Comparison of ENCODE assay signal across 9 mouse cellular contexts in genomic region chr4:141149116-141149515, GRCm38 (mm10). TPM values are rescaled to one million over a fixed set of nuclear protein-coding genes. Genes with fewer than 3 reads are reported as not detected.
DNase-seq lines count a peak whose midpoint lies in the region; ATAC-seq and TF ChIP-seq lines count a peak whose summit lies in the region.
"Had no signal": no experiment of that assay in that cellular context is flagged by ENCODE, and none has a peak within 500 bp of the region (broad histone marks: within the 10 kb centered on the region; RNA-seq: fewer than 3 reads in every experiment).

No protein-coding gene starts in this region.

- H3K27me3 ChIP-seq in heart, embryonic 12.5 days (replicated peaks), result no peaks in the 10 kb centered on the region
- no peaks in the 10 kb centered on the region for H3K27me3 ChIP-seq in hindbrain, embryonic 12.5 days
- no peaks in the 10 kb centered on the region for H3K27me3 ChIP-seq in midbrain, embryonic 11.5 days (ENCODE audit: control insufficient read depth, insufficient read depth, low read length)

- peak overlapping the region; percentile 80 for H3K4me2 ChIP-seq in heart, embryonic 12.5 days
- peak overlapping the region; percentile 68 for H3K4me2 ChIP-seq in hindbrain, embryonic 12.5 days (replicated peaks)
- peak overlapping the region; percentile 86 for H3K4me2 ChIP-seq in midbrain, embryonic 11.5 days

- H3K9ac ChIP-seq in heart, embryonic 12.5 days, result peak overlapping the region; percentile 97
- no peak overlapping the region; the same call in 1 of the 2 replicates for H3K9ac ChIP-seq in ES-E14 (ENCODE audit: insufficient read depth, low read depth, low read length, poor library complexity, severe bottlenecking)
- H3K9ac ChIP-seq in hindbrain, embryonic 12.5 days, result peak overlapping the region; percentile 96
- H3K9ac ChIP-seq in midbrain, embryonic 11.5 days (ENCODE audit: low read length), result peak overlapping the region; percentile 97

- 38% methylated on average over 7 of the region's 7 CpGs for WGBS in heart, embryonic 12.5 days
- 29% methylated on average over 7 of the region's 7 CpGs for WGBS in hindbrain, embryonic 12.5 days
- 33% methylated on average over 7 of the region's 7 CpGs for WGBS in midbrain, embryonic 11.5 days

- H3K27ac ChIP-seq in heart, embryonic 12.5 days (ENCODE audit: poor library complexity, severe bottlenecking), result no peak overlapping the region
- H3K27ac ChIP-seq in ES-E14 (ENCODE audit: insufficient read depth, low read depth, low read length, poor library complexity, severe bottlenecking), result no peak overlapping the region
- no peak overlapping the region for H3K27ac ChIP-seq in hindbrain, embryonic 12.5 days
- H3K27ac ChIP-seq in midbrain, embryonic 11.5 days (ENCODE audit: low read depth, low read length), result no peak overlapping the region

- in situ Hi-C loops in ES-E14 (cut with MboI; ENCODE audit: low sequenced_read_pairs in 2 of 2, unreplicated experiment in 2 of 2), result no loop called here

- intact Hi-C loops in left cerebral cortex, postnatal 4 days (cut with DNase I), result loop anchor here (10.0 kb wide), 1 partner anchor 66 kb away; the partner anchor contains the start of gene Rsg1

- H3K9me3 ChIP-seq in heart, embryonic 12.5 days (replicated peaks), result no peaks in the 10 kb centered on the region
- H3K9me3 ChIP-seq in ES-E14 (ENCODE audit: control insufficient read depth, insufficient read depth, low read depth, low read length), result no peaks in the 10 kb centered on the region
- no peaks in the 10 kb centered on the region for H3K9me3 ChIP-seq in hindbrain, embryonic 12.5 days (replicated peaks)
- no peaks in the 10 kb centered on the region for H3K9me3 ChIP-seq in midbrain, embryonic 11.5 days (ENCODE audit: control insufficient read depth, low read length)

- no peak for DNase-seq in heart, adult 8-10 months (ENCODE audit: low spot score)
- no peak for DNase-seq in ES-E14 (ENCODE audit: low read depth, low spot score)
- DNase-seq in midbrain, embryonic 11.5 days (ENCODE audit: low spot score, missing footprints), result no peak
- no peak for DNase-seq in left cerebral cortex, postnatal 4 days
- DNase-seq in right cerebral cortex, adult 18-20 months, result no peak
- DNase-seq in embryo, embryonic 10.5 days (ENCODE audit: low spot score), result no peak
- DNase-seq: cerebellum, postnatal 36 days had no signal

- H3K36me3 ChIP-seq in heart, embryonic 12.5 days, result no peaks in the 10 kb centered on the region
- H3K36me3 ChIP-seq in ES-E14 (ENCODE audit: control insufficient read depth, insufficient read depth, low read length, poor library complexity, severe bottlenecking), result no peaks in the 10 kb centered on the region; the same call in 1 of the 2 replicates
- H3K36me3 ChIP-seq in hindbrain, embryonic 12.5 days, result no peaks in the 10 kb centered on the region
- H3K36me3 ChIP-seq in midbrain, embryonic 11.5 days (ENCODE audit: control insufficient read depth, insufficient read depth, low read length), result no peaks in the 10 kb centered on the region

- peak overlapping the region; percentile 99 for H3K4me3 ChIP-seq in heart, embryonic 12.5 days
- H3K4me3 ChIP-seq in ES-E14 (ENCODE audit: insufficient read depth in 1 of 2, low read depth in 1 of 2, low read length in 2 of 2, poor library complexity in 1 of 2, severe bottlenecking in 1 of 2), result peak overlapping the region; percentile 87 to 98
- H3K4me3 ChIP-seq in hindbrain, embryonic 12.5 days, result peak overlapping the region; percentile 96
- H3K4me3 ChIP-seq in midbrain, embryonic 11.5 days (ENCODE audit: low read depth, low read length), result peak overlapping the region; percentile 97

- H3K4me1 ChIP-seq in heart, embryonic 12.5 days (replicated peaks), result peaks cover 35% of the 10 kb centered on the region
- H3K4me1 ChIP-seq in ES-E14 (ENCODE audit: control insufficient read depth in 2 of 2, insufficient read depth in 2 of 2, low read length in 2 of 2, poor library complexity in 1 of 2), result peaks cover 7 to 10% of the 10 kb centered on the region in 2 experiments
- peaks cover 23% of the 10 kb centered on the region for H3K4me1 ChIP-seq in hindbrain, embryonic 12.5 days
- peaks cover 14% of the 10 kb centered on the region for H3K4me1 ChIP-seq in midbrain, embryonic 11.5 days (ENCODE audit: control insufficient read depth, insufficient read depth, low read length)

- ATAC-seq in heart, embryonic 12.5 days (ENCODE audit: insufficient number of reproducible peaks, low FRiP score), result no peak
- no peak for ATAC-seq in hindbrain, embryonic 12.5 days (ENCODE audit: low FRiP score)
- no peak for ATAC-seq in midbrain, embryonic 11.5 days (ENCODE audit: low FRiP score)

TF ChIP-seq in ES-E14, 5 proteins besides CTCF, POLR2A, EP300 and RAD21:
- TF ChIP-seq ZNF384 (IDR thresholded peaks at IDR 0.05; ENCODE audit: low read depth, low read length) (no peak), ZC3H11A (IDR thresholded peaks at IDR 0.05; ENCODE audit: borderline replicate concordance, low read depth, low read length) (no peak), HCFC1 (IDR thresholded peaks at IDR 0.05; ENCODE audit: borderline replicate concordance, insufficient read depth, low read length) (no peak), MAFK (IDR thresholded peaks at IDR 0.05; ENCODE audit: insufficient read depth, low read depth, low read length) (no peak), CHD2 (IDR thresholded peaks at IDR 0.05; ENCODE audit: low read depth, low read length) (no peak)

RNA-seq across cellular contexts. Expression of gene Fbxo42, which starts 1.4 kb away (rescaled TPM):
- polyA plus RNA-seq in heart, embryonic 12.5 days (2016; fragmentation: Nextera tagmentation; extraction: Ambion mirVana), result 18.2 and 20.0 TPM in 2 replicates
- 10 to 100 TPM in 2 of 4 experiments, 1 to 10 TPM in 2; 8.4 to 11.5 (median 10.0) TPM for total RNA-seq in heart, adult 8-10 months (2022)
- total RNA-seq in ES-E14 (2012; rRNA removed), result 14.0 and 14.5 TPM in 2 replicates
- 28.3 and 28.6 TPM in 2 replicates for polyA plus RNA-seq in hindbrain, embryonic 12.5 days (2016; fragmentation: Nextera tagmentation; extraction: Ambion mirVana)
- 22.4 and 23.8 TPM in 2 replicates for polyA plus RNA-seq in midbrain, embryonic 11.5 days (2014; fragmentation: Nextera tagmentation; extraction: Ambion mirVana)
- 10 to 100 TPM; 30.4 to 31.4 TPM for total RNA-seq in left cerebral cortex, postnatal 4 days (2021)

RNA-seq across cellular contexts. Expression of gene Szrd1, which starts 9.5 kb away (rescaled TPM):
- 32.9 and 33.4 TPM in 2 replicates for polyA plus RNA-seq in heart, embryonic 12.5 days (2016; fragmentation: Nextera tagmentation; extraction: Ambion mirVana)
- 100 to 1,000 TPM in 2 of 4 experiments, 10 to 100 TPM in 2; 87.5 to 111 (median 98.0) TPM for total RNA-seq in heart, adult 8-10 months (2022)
- 46.2 and 64.6 TPM in 2 replicates for total RNA-seq in ES-E14 (2012; rRNA removed)
- 30.7 and 32.4 TPM in 2 replicates for polyA plus RNA-seq in hindbrain, embryonic 12.5 days (2016; fragmentation: Nextera tagmentation; extraction: Ambion mirVana)
- 33.9 and 34.5 TPM in 2 replicates for polyA plus RNA-seq in midbrain, embryonic 11.5 days (2014; fragmentation: Nextera tagmentation; extraction: Ambion mirVana)
- total RNA-seq in left cerebral cortex, postnatal 4 days (2021), result 10 to 100 TPM; 54.5 to 56.8 TPM
